Comparison of ENCODE assay signal across 18 mouse cellular contexts in the genomic region with DNA sequence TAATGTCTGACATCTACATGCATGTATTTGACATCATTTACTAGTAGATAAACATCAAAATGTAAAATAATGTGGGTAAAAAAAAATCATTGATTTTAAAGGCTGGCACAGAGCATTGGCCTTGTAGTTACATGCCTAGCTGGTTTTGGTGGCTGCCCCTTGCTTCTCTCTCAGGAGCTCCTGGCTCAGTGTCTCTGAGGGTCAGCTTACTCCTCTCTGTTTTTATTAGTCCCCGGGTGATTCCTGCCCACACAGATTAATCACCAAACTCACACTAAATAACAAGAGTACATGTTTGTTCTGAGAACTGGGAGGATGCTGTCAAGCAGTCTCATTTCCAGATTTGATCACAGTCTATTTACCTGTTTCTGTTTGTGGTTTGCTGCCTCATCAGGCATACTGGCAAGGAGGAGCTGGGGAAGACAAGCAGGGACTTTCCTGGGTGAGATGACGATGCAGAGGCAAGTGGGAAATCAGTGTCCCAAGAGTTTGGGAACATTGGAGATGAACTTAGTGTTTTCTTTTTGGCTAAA.
"Had no signal": no experiment of that assay in that cellular context is flagged by ENCODE, and none has a peak within 500 bp of the region (broad histone marks: within the 10 kb centered on the region; RNA-seq: fewer than 3 reads in every experiment).

No protein-coding gene starts in this region.

- H3K36me3 ChIP-seq: midbrain, embryonic 10.5 days; midbrain, embryonic 12.5 days; neural tube, embryonic 13.5 days; neural tube, embryonic 15.5 days had no signal

- H3K9me3 ChIP-seq: midbrain, embryonic 10.5 days; midbrain, embryonic 12.5 days; neural tube, embryonic 13.5 days; neural tube, embryonic 15.5 days had no signal

- H3K27me3 ChIP-seq: midbrain, embryonic 12.5 days; neural tube, embryonic 13.5 days; neural tube, embryonic 15.5 days had no signal

- ATAC-seq: midbrain, embryonic 16.5 days had no signal

- H3K27ac ChIP-seq: midbrain, embryonic 10.5 days; midbrain, embryonic 12.5 days; neural tube, embryonic 13.5 days; neural tube, embryonic 15.5 days had no signal

- H3K9ac ChIP-seq: lung, embryonic 14.5 days; midbrain, embryonic 12.5 days; neural tube, embryonic 13.5 days; neural tube, embryonic 15.5 days had no signal

- H3K4me2 ChIP-seq: lung, embryonic 14.5 days; midbrain, embryonic 12.5 days; neural tube, embryonic 13.5 days; neural tube, embryonic 15.5 days had no signal

- DNase-seq: lung, embryonic 14.5 days; lung, postnatal 10 days; lung, postnatal 4 days; midbrain, embryonic 14.5 days; retina, postnatal 1 day; right cerebral cortex, adult 18-20 months; right cerebral cortex, postnatal 25 days; right cerebral cortex, postnatal 4 days; spleen, adult 18-20 months; thymus, adult 18-20 months; thymus, postnatal 14 days; thymus, postnatal 36 days had no signal

- H3K4me1 ChIP-seq: midbrain, embryonic 10.5 days; midbrain, embryonic 12.5 days; neural tube, embryonic 13.5 days; neural tube, embryonic 15.5 days had no signal

- H3K4me3 ChIP-seq: midbrain, embryonic 10.5 days; midbrain, embryonic 12.5 days; myocyte; neural tube, embryonic 13.5 days; neural tube, embryonic 15.5 days had no signal
